Mouse (Mus musculus) c-Kit-positive CD71-negative TER-119-negative erythroid progenitor cells, embryonic 14.5 days (primary cell): ENCODE measurements around the gene Tulp4.
"Not testable (repeated sequence)": the region's sequence is repeated elsewhere in the genome, so short reads cannot be mapped to it uniquely, and the experiment has no call there.

Source experiments
- DNase-seq: peaks from one replicate; pipeline ENCODE4 v3.0.0-alpha.2; 2013; ENCODE audit warnings: low read depth

The Tulp4 gene

GRCm38 (mm10) chr17:6279772-6280171 is 173.5 kb downstream of the Tulp4 start:
- DNase-seq = not testable (repeated sequence)

GRCm38 (mm10) chr17:6280513-6280912 is 174.3 kb downstream of the Tulp4 start:
- DNase-seq = not testable (repeated sequence)

GRCm38 (mm10) chr17:6283137-6283536 is 176.9 kb downstream of the Tulp4 start:
- not testable (repeated sequence) for DNase-seq

- not testable (repeated sequence) for DNase-seq
Observed at GRCm38 (mm10) chr17:6286169-6286568, 179.9 kb downstream of the Tulp4 start.

- DNase-seq = not testable (repeated sequence)
Observed at GRCm38 (mm10) chr17:6289045-6289444, 182.8 kb downstream of the Tulp4 start.

- not testable (repeated sequence) for DNase-seq
Observed at GRCm38 (mm10) chr17:6293882-6294281, 187.6 kb downstream of the Tulp4 start.

GRCm38 (mm10) chr17:6297060-6297795 is 191.0 kb downstream of the Tulp4 start:
- DNase-seq = not testable (repeated sequence)

- DNase-seq = not testable (repeated sequence)
Observed at GRCm38 (mm10) chr17:6300190-6300863, 194.1 kb downstream of the Tulp4 start.
